In genomic region chr8:122228792-122229575, GRCm38 (mm10) we compare ENCODE assay signal across 18 mouse cellular contexts. TPM values are rescaled to one million over a fixed set of nuclear protein-coding genes. Genes with fewer than 3 reads are reported as not detected.
A peak's percentile ranks its signal among the peaks of the same experiment; 100 is the strongest.
DNase-seq lines count a peak whose midpoint lies in the region; ATAC-seq and TF ChIP-seq lines count a peak whose summit lies in the region.
"Had no signal": no experiment of that assay in that cellular context is flagged by ENCODE, and none has a peak within 500 bp of the region (broad histone marks: within the 10 kb centered on the region; RNA-seq: fewer than 3 reads in every experiment).

No protein-coding gene starts in this region.

- no peak overlapping the region for H3K27ac ChIP-seq in forebrain, embryonic 13.5 days
- H3K27ac ChIP-seq in forebrain, embryonic 10.5 days, result no peak overlapping the region
- no peak overlapping the region for H3K27ac ChIP-seq in ES-E14 (ENCODE audit: insufficient read depth, low read depth, low read length, poor library complexity, severe bottlenecking)
- no peak overlapping the region for H3K27ac ChIP-seq in embryonic facial prominence, embryonic 14.5 days (replicated peaks; ENCODE audit: low read depth, low read length)
- H3K27ac ChIP-seq: liver, embryonic 12.5 days; lung, embryonic 15.5 days; macrophage; neural tube, embryonic 13.5 days had no signal

- H3K27me3 ChIP-seq in forebrain, embryonic 13.5 days, result peaks cover 67% of the 10 kb centered on the region
- peaks cover 85% of the 10 kb centered on the region for H3K27me3 ChIP-seq in forebrain, embryonic 10.5 days (ENCODE audit: poor library complexity, severe bottlenecking)
- peaks cover 68% of the 10 kb centered on the region for H3K27me3 ChIP-seq in E14TG2a.4 (ENCODE audit: insufficient read depth, low read length)
- peaks cover 17% of the 10 kb centered on the region for H3K27me3 ChIP-seq in embryonic facial prominence, embryonic 14.5 days (replicated peaks; ENCODE audit: control insufficient read depth, insufficient read depth, low read length)
- H3K27me3 ChIP-seq: Patski had no signal

- WGBS in forebrain, embryonic 13.5 days, result 47% methylated on average over 11 of the region's 11 CpGs
- 36% methylated on average over 11 of the region's 11 CpGs for WGBS in forebrain, embryonic 10.5 days
- 49% methylated on average over 11 of the region's 11 CpGs for WGBS in embryonic facial prominence, embryonic 14.5 days

- peak overlapping the region; percentile 94; the same call in 1 of the 2 replicates for H3K4me2 ChIP-seq in forebrain, embryonic 13.5 days
- peak overlapping the region; percentile 95; the same call in 1 of the 2 replicates for H3K4me2 ChIP-seq in embryonic facial prominence, embryonic 14.5 days (ENCODE audit: low read depth, low read length)

- H3K36me3 ChIP-seq in forebrain, embryonic 13.5 days (ENCODE audit: poor library complexity, severe bottlenecking), result no peaks in the 10 kb centered on the region
- no peaks in the 10 kb centered on the region for H3K36me3 ChIP-seq in forebrain, embryonic 10.5 days (replicated peaks)
- H3K36me3 ChIP-seq in E14TG2a.4 (ENCODE audit: insufficient read depth, low read length) (no peaks in the 10 kb centered on the region), ES-E14 (ENCODE audit: control insufficient read depth, insufficient read depth, low read length, poor library complexity, severe bottlenecking) (no peaks in the 10 kb centered on the region)
- no peaks in the 10 kb centered on the region for H3K36me3 ChIP-seq in embryonic facial prominence, embryonic 14.5 days (ENCODE audit: control insufficient read depth, insufficient read depth, low read length)
- H3K36me3 ChIP-seq: liver, embryonic 12.5 days; lung, embryonic 15.5 days; neural tube, embryonic 13.5 days had no signal

- TF ChIP-seq CTCF in E14TG2a.4 (conservative IDR thresholded peaks at IDR 0.05; ENCODE audit: low read length), result no peak

- no peak for DNase-seq in forebrain, embryonic 10.5 days (ENCODE audit: extremely low spot score, low spot score)
- DNase-seq in ES-E14 (ENCODE audit: low read depth, low spot score), result peak; percentile 65
- no peak for DNase-seq in embryonic facial prominence, embryonic 14.5 days (ENCODE audit: low spot score)
- no peak for DNase-seq in frontal cortex, adult 2 months (ENCODE audit: extremely low spot score in 1 of 2, low spot score in 1 of 2)
- DNase-seq in layer of hippocampus, postnatal 14 days (ENCODE audit: low spot score in 2 of 2), result no peak
- DNase-seq in heart, adult 8-10 months (ENCODE audit: low spot score), result no peak
- DNase-seq: B cell, adult 2 months; cerebellum, postnatal 36 days; kidney, adult 11 months; thymus, postnatal 25 days had no signal

- peaks cover 19% of the 10 kb centered on the region for H3K4me1 ChIP-seq in forebrain, embryonic 13.5 days
- peaks cover 64% of the 10 kb centered on the region for H3K4me1 ChIP-seq in forebrain, embryonic 10.5 days
- peaks cover 32% of the 10 kb centered on the region for H3K4me1 ChIP-seq in E14TG2a.4 (replicated peaks; ENCODE audit: low read depth, low read length)
- peaks cover 0 to 12% of the 10 kb centered on the region in 2 experiments; a peak in 3 of 4 replicates for H3K4me1 ChIP-seq in ES-E14 (ENCODE audit: control insufficient read depth in 2 of 2, insufficient read depth in 2 of 2, low read length in 2 of 2, poor library complexity in 1 of 2)
- H3K4me1 ChIP-seq in embryonic facial prominence, embryonic 14.5 days (ENCODE audit: control insufficient read depth, insufficient read depth, low read length), result peaks cover 4% of the 10 kb centered on the region; the same call in 1 of the 2 replicates
- H3K4me1 ChIP-seq: liver, embryonic 12.5 days had no signal

- in situ Hi-C loops in ES-E14 (cut with MboI; ENCODE audit: low sequenced_read_pairs in 2 of 2, unreplicated experiment in 2 of 2), result no loop called here

- no peak overlapping the region for H3K4me3 ChIP-seq in forebrain, embryonic 13.5 days
- H3K4me3 ChIP-seq in forebrain, embryonic 10.5 days, result no peak overlapping the region
- H3K4me3 ChIP-seq in E14TG2a.4 (replicated peaks; ENCODE audit: low read length) (peak overlapping the region; percentile 41; the same call in 1 of the 2 replicates), ES-E14 (ENCODE audit: insufficient read depth in 1 of 2, low read depth in 1 of 2, low read length in 2 of 2, poor library complexity in 1 of 2, severe bottlenecking in 1 of 2) (no peak overlapping the region)
- peak overlapping the region; percentile 64; the same call in 1 of the 2 replicates for H3K4me3 ChIP-seq in embryonic facial prominence, embryonic 14.5 days (ENCODE audit: low read depth, low read length)

- no peaks in the 10 kb centered on the region for H3K9me3 ChIP-seq in forebrain, embryonic 13.5 days (replicated peaks)
- no peaks in the 10 kb centered on the region for H3K9me3 ChIP-seq in forebrain, embryonic 10.5 days
- no peaks in the 10 kb centered on the region for H3K9me3 ChIP-seq in E14TG2a.4 (ENCODE audit: low read length)
- H3K9me3 ChIP-seq in ES-E14 (ENCODE audit: control insufficient read depth, insufficient read depth, low read depth, low read length), result no peaks in the 10 kb centered on the region
- no peaks in the 10 kb centered on the region for H3K9me3 ChIP-seq in embryonic facial prominence, embryonic 14.5 days (ENCODE audit: control insufficient read depth, low read length)
- H3K9me3 ChIP-seq: liver, embryonic 12.5 days; lung, embryonic 15.5 days; neural tube, embryonic 13.5 days had no signal

- ATAC-seq in forebrain, embryonic 13.5 days, result no peak
- no peak for ATAC-seq in embryonic facial prominence, embryonic 14.5 days (ENCODE audit: low read depth)
- ATAC-seq: forebrain, embryonic 16.5 days; liver, embryonic 12.5 days; Patski had no signal

- peak overlapping the region; percentile 4; the same call in 1 of the 2 replicates for H3K9ac ChIP-seq in forebrain, embryonic 13.5 days
- H3K9ac ChIP-seq in ES-E14 (ENCODE audit: insufficient read depth, low read depth, low read length, poor library complexity, severe bottlenecking), result no peak overlapping the region
- H3K9ac ChIP-seq in embryonic facial prominence, embryonic 14.5 days (ENCODE audit: low read depth, low read length), result no peak overlapping the region
- H3K9ac ChIP-seq: liver, embryonic 12.5 days; lung, embryonic 15.5 days had no signal

TF ChIP-seq in ES-E14, 5 proteins besides CTCF, POLR2A, EP300 and RAD21:
- no peak for TF ChIP-seq CHD2 (IDR thresholded peaks at IDR 0.05; ENCODE audit: low read depth, low read length)
- TF ChIP-seq ZNF384 (IDR thresholded peaks at IDR 0.05; ENCODE audit: low read depth, low read length), result no peak
- no peak for TF ChIP-seq ZC3H11A (IDR thresholded peaks at IDR 0.05; ENCODE audit: borderline replicate concordance, low read depth, low read length)
- no peak for TF ChIP-seq MAFK (IDR thresholded peaks at IDR 0.05; ENCODE audit: insufficient read depth, low read depth, low read length)
- no peak for TF ChIP-seq HCFC1 (IDR thresholded peaks at IDR 0.05; ENCODE audit: borderline replicate concordance, insufficient read depth, low read length)

RNA-seq across cellular contexts. Expression of gene Zfpm1, which starts 53.0 kb away (rescaled TPM):
- 0.48 and 0.49 TPM in 2 replicates for polyA plus RNA-seq in forebrain, embryonic 13.5 days (2015; fragmentation: Nextera tagmentation; extraction: Ambion mirVana)
- polyA plus RNA-seq in forebrain, embryonic 10.5 days (2016; fragmentation: Nextera tagmentation; extraction: Ambion mirVana), result 0.82 and 0.88 TPM in 2 replicates
- 7.8 and 8.5 TPM in 2 replicates for total RNA-seq in ES-E14 (2012; rRNA removed)
- polyA plus RNA-seq in embryonic facial prominence, embryonic 14.5 days (2014; fragmentation: Nextera tagmentation; extraction: Ambion mirVana), result 1.7 and 1.9 TPM in 2 replicates
- polyA plus RNA-seq in frontal cortex, adult 2 months (2012; rRNA removed), result 26.0 and 36.1 TPM in 2 replicates
- total RNA-seq in layer of hippocampus, postnatal 14 days (2021), result 10 to 100 TPM; 28.3 to 31.7 TPM
- total RNA-seq in heart, adult 8-10 months (2022), result 10 to 100 TPM; 18.1 to 23.2 (median 21.3) TPM

Comparison
In these comparisons a context has a peak if more than half of its experiments do, and no peak if none do; other contexts are left out.
1. H3K4me3 ChIP-seq: peak in E14TG2a.4 (single experiment) and embryonic facial prominence, embryonic 14.5 days (single experiment); none in forebrain, embryonic 13.5 days (single experiment), forebrain, embryonic 10.5 days (single experiment) and ES-E14 (0 of 2).